ENCODE assay signal across 8 mouse cellular contexts in the genomic region with DNA sequence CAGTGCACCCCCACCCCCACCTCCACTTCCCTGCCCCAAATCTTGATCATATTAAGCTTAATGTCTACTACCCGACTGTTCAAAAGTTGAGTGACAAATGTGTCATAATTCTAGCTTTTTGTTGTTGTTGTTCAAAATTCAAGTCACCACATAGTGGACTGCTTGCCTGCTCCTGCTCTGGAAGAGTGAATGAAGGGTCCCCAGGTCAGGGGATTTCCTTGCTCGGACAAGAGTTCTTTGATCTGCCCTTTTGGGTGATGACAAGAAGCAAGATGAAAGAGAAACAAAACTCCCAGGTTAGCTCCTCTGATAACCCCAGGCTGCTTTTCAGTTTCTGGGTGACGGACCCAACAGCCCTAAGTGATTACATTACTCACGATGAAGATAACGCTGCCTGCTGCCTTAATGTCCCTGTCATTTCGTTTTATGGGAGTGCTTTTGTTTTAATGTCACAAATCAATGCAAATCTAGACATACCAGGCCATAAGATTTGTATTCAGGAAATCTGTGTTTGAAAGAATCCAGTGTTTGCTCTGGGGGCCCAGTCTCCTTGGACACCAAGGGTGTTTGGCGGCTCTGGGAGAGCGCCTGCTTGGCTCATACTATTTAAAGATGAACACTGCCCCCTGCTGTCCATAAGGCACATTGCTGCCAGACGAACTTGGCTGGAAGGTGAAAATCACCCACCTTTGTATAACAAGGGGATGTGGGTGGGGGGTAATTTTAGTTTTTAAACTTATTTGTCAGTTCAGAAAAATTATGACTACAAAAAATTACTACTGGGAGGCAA.
DNase-seq lines count a peak whose midpoint lies in the region; ATAC-seq and TF ChIP-seq lines count a peak whose summit lies in the region.

No protein-coding gene starts in this region.

- no peaks in the 10 kb centered on the region for H3K9me3 ChIP-seq in embryonic facial prominence, embryonic 13.5 days
- no peaks in the 10 kb centered on the region for H3K9me3 ChIP-seq in heart, embryonic 13.5 days
- no peaks in the 10 kb centered on the region for H3K9me3 ChIP-seq in kidney, embryonic 16.5 days (ENCODE audit: low read length)
- H3K9me3 ChIP-seq in limb, embryonic 15.5 days = no peaks in the 10 kb centered on the region
- H3K9me3 ChIP-seq in neural tube, embryonic 14.5 days (ENCODE audit: control insufficient read depth, low read length) = no peaks in the 10 kb centered on the region

- no peak overlapping the region for H3K4me3 ChIP-seq in embryonic facial prominence, embryonic 13.5 days
- no peak overlapping the region for H3K4me3 ChIP-seq in heart, embryonic 13.5 days
- H3K4me3 ChIP-seq in kidney, embryonic 16.5 days (ENCODE audit: low read length) = no peak overlapping the region
- no peak overlapping the region for H3K4me3 ChIP-seq in limb, embryonic 15.5 days
- no peak overlapping the region for H3K4me3 ChIP-seq in neural tube, embryonic 14.5 days (ENCODE audit: low read depth, low read length)
- H3K4me3 ChIP-seq in thymus, adult 2 months (ENCODE audit: control insufficient read depth, insufficient read depth, low read length) = no peak overlapping the region

- H3K36me3 ChIP-seq in embryonic facial prominence, embryonic 13.5 days = no peaks in the 10 kb centered on the region
- H3K36me3 ChIP-seq in heart, embryonic 13.5 days = no peaks in the 10 kb centered on the region
- no peaks in the 10 kb centered on the region for H3K36me3 ChIP-seq in kidney, embryonic 16.5 days (ENCODE audit: insufficient read depth, low read length)
- H3K36me3 ChIP-seq in limb, embryonic 15.5 days = no peaks in the 10 kb centered on the region
- H3K36me3 ChIP-seq in neural tube, embryonic 14.5 days (ENCODE audit: control insufficient read depth, insufficient read depth, low read length) = no peaks in the 10 kb centered on the region
- no peaks in the 10 kb centered on the region for H3K36me3 ChIP-seq in thymus, adult 2 months (ENCODE audit: control insufficient read depth, insufficient read depth, low read length)

- peak; percentile 69; the same call in 1 of the 2 replicates for TF ChIP-seq CTCF in thymus, adult 2 months (IDR thresholded peaks at IDR 0.05; ENCODE audit: borderline replicate concordance, control insufficient read depth, extremely low read depth, insufficient read depth, low read length, poor library complexity)

- no peak overlapping the region for H3K9ac ChIP-seq in embryonic facial prominence, embryonic 13.5 days
- no peak overlapping the region for H3K9ac ChIP-seq in heart, embryonic 13.5 days
- no peak overlapping the region for H3K9ac ChIP-seq in kidney, embryonic 16.5 days (replicated peaks; ENCODE audit: low read length)
- H3K9ac ChIP-seq in limb, embryonic 15.5 days = no peak overlapping the region
- no peak overlapping the region for H3K9ac ChIP-seq in neural tube, embryonic 14.5 days (replicated peaks; ENCODE audit: low read depth, low read length)

- ATAC-seq in embryonic facial prominence, embryonic 13.5 days (ENCODE audit: insufficient number of reproducible peaks, insufficient read depth, low FRiP score, low TSS enrichment, low read depth) = no peak
- ATAC-seq in heart, embryonic 13.5 days (ENCODE audit: extremely low read depth, insufficient number of reproducible peaks, low FRiP score, low TSS enrichment) = no peak
- 0 out of 2 replicates have a peak, but pooled peaks have one; percentile 69 for ATAC-seq in kidney, embryonic 16.5 days (ENCODE audit: low FRiP score, low TSS enrichment)
- ATAC-seq in limb, embryonic 15.5 days (ENCODE audit: insufficient number of reproducible peaks, low FRiP score, low TSS enrichment, low read depth) = no peak
- peak; percentile 83 for ATAC-seq in neural tube, embryonic 14.5 days (ENCODE audit: low read depth)

- peaks cover 8% of the 10 kb centered on the region; the same call in 1 of the 2 replicates for H3K4me1 ChIP-seq in embryonic facial prominence, embryonic 13.5 days
- peaks cover 20% of the 10 kb centered on the region for H3K4me1 ChIP-seq in heart, embryonic 13.5 days
- no peaks in the 10 kb centered on the region for H3K4me1 ChIP-seq in kidney, embryonic 16.5 days (ENCODE audit: insufficient read depth, low read length)
- H3K4me1 ChIP-seq in limb, embryonic 15.5 days = peaks cover 4% of the 10 kb centered on the region; the same call in 1 of the 2 replicates
- peaks cover 5% of the 10 kb centered on the region; the same call in 1 of the 2 replicates for H3K4me1 ChIP-seq in neural tube, embryonic 14.5 days (ENCODE audit: control insufficient read depth, insufficient read depth, low read length)
- H3K4me1 ChIP-seq in thymus, adult 2 months (replicated peaks; ENCODE audit: control insufficient read depth, insufficient read depth, low read length) = no peaks in the 10 kb centered on the region

- peak overlapping the region; percentile 41 for H3K4me2 ChIP-seq in embryonic facial prominence, embryonic 13.5 days
- H3K4me2 ChIP-seq in heart, embryonic 13.5 days = peak overlapping the region; percentile 52
- 0 out of 2 replicates have a peak overlapping the region, but pooled peaks have one; percentile 3 for H3K4me2 ChIP-seq in kidney, embryonic 16.5 days (replicated peaks; ENCODE audit: low read depth, low read length)
- peak overlapping the region; percentile 34 for H3K4me2 ChIP-seq in limb, embryonic 15.5 days
- peak overlapping the region; percentile 35; the same call in 1 of the 2 replicates for H3K4me2 ChIP-seq in neural tube, embryonic 14.5 days (ENCODE audit: low read depth, low read length)

- TF ChIP-seq POLR2A in thymus, adult 2 months (IDR thresholded peaks at IDR 0.05; ENCODE audit: control insufficient read depth, extremely low read depth, insufficient read depth, low read length, poor library complexity) = no peak

- 6% methylated on average over 9 of the region's 9 CpGs for WGBS in embryonic facial prominence, embryonic 13.5 days
- WGBS in heart, embryonic 13.5 days = 5% methylated on average over 9 of the region's 9 CpGs
- WGBS in kidney, embryonic 16.5 days = 5% methylated on average over 9 of the region's 9 CpGs
- WGBS in limb, embryonic 15.5 days = 11% methylated on average over 9 of the region's 9 CpGs
- WGBS in neural tube, embryonic 14.5 days = 6% methylated on average over 9 of the region's 9 CpGs
- 23% methylated on average over 9 of the region's 9 CpGs for WGBS in thymus, adult 2 months

- H3K27me3 ChIP-seq in embryonic facial prominence, embryonic 13.5 days = peaks cover 29% of the 10 kb centered on the region
- peaks cover 63% of the 10 kb centered on the region for H3K27me3 ChIP-seq in heart, embryonic 13.5 days (replicated peaks)
- peaks cover 9% of the 10 kb centered on the region; the same call in 1 of the 2 replicates for H3K27me3 ChIP-seq in kidney, embryonic 16.5 days (ENCODE audit: insufficient read depth, low read length)
- H3K27me3 ChIP-seq in limb, embryonic 15.5 days = peaks cover 30% of the 10 kb centered on the region
- no peaks in the 10 kb centered on the region; the same call in 1 of the 2 replicates for H3K27me3 ChIP-seq in neural tube, embryonic 14.5 days (ENCODE audit: control insufficient read depth, insufficient read depth, low read length)
- no peaks in the 10 kb centered on the region for H3K27me3 ChIP-seq in thymus, adult 2 months (ENCODE audit: control insufficient read depth, insufficient read depth, low read length)

- DNase-seq in A20 (ENCODE audit: low read depth, low spot score) = peak; percentile 55
- DNase-seq in adrenal gland, postnatal 36 days = peak; percentile 51 to 63
- peak; percentile 40 for DNase-seq in thymus, adult 2 months

- no peak overlapping the region for H3K27ac ChIP-seq in embryonic facial prominence, embryonic 13.5 days
- no peak overlapping the region for H3K27ac ChIP-seq in heart, embryonic 13.5 days (replicated peaks)
- no peak overlapping the region for H3K27ac ChIP-seq in kidney, embryonic 16.5 days (ENCODE audit: low read length)
- H3K27ac ChIP-seq in limb, embryonic 15.5 days = no peak overlapping the region
- no peak overlapping the region for H3K27ac ChIP-seq in neural tube, embryonic 14.5 days (ENCODE audit: low read depth, low read length)
- no peak overlapping the region for H3K27ac ChIP-seq in thymus, adult 2 months (ENCODE audit: control insufficient read depth, insufficient read depth, low read length)

Comparison
In these comparisons a context has a peak if more than half of its experiments do, and no peak if none do; other contexts are left out.
1. ATAC-seq: peak in kidney, embryonic 16.5 days (single experiment) and neural tube, embryonic 14.5 days (single experiment); none in embryonic facial prominence, embryonic 13.5 days (single experiment), heart, embryonic 13.5 days (single experiment) and limb, embryonic 15.5 days (single experiment).
2. Peak in every context shown above with its lines, with median percentiles within 50 percentile points of each other: DNase-seq and H3K4me2 ChIP-seq.